Mouse (Mus musculus): ENCODE results near the gene Zbtb25. TPM values are rescaled to one million over a fixed set of nuclear protein-coding genes. Genes with fewer than 3 reads are reported as not detected.
A peak's percentile ranks its signal among the peaks of the same experiment; 100 is the strongest.

Gene Zbtb25
- total and polyA plus RNA-seq, 2 experiments from 2014 or later, result 12.1 to 20.5 TPM

- peak; percentile 41 for TF ChIP-seq CTCF (IDR thresholded peaks at IDR 0.05; ENCODE audit: low read depth)
- Histone ChIP-seq H3K27ac (no peak overlapping the region), H3K4me2 (ENCODE audit: low read depth, low read length) (no peak overlapping the region), H3K4me3 (ENCODE audit: low read length) (no peak overlapping the region), H3K27me3 (ENCODE audit: insufficient read depth, low read length) (no peaks in the 10 kb centered on the region), H3K9me3 (ENCODE audit: low read length) (no peaks in the 10 kb centered on the region), H3K4me1 (ENCODE audit: insufficient read depth, low read length) (no peaks in the 10 kb centered on the region), H3K9ac (replicated peaks; ENCODE audit: low read length) (no peak overlapping the region), H3K36me3 (ENCODE audit: insufficient read depth, low read length) (peaks cover 10% of the 10 kb centered on the region; the same call in 1 of the 2 replicates)
- DNase-seq (ENCODE audit: low spot score), result peak; percentile 39
- ATAC-seq, result no peak
- WGBS, result 94% methylated on average over 5 of the region's 6 CpGs
Measured at GRCm38 (mm10) chr12:76345759-76346455, 23.5 kb downstream of the Zbtb25 start.

DNA sequence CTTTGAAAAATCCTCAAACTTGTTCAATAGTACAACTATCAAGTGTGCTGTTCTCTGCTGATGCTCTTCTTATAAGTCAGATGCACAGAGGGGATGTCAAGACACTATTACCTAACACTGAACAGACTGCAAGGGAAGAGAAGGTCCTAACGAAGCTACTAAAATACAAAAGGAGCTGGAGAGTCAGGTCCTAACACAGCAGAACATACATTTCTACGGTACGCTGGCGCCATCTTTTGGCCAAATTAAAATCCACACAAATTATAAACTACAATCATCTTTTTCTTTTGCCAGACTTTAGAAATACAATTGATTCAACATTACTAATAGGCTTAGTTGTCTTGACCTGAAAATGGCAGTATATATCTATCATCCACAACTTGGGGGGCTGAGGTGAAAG lies 28.3 kb downstream of the Zbtb25 start:
- peak; percentile 81 for TF ChIP-seq CTCF (IDR thresholded peaks at IDR 0.05; ENCODE audit: low read depth)
- 5% methylated on average over 4 of the region's 4 CpGs for WGBS
- Histone ChIP-seq H3K4me2 (ENCODE audit: low read depth, low read length) (no peak overlapping the region), H3K36me3 (ENCODE audit: insufficient read depth, low read length) (no peaks in the 10 kb centered on the region), H3K27me3 (ENCODE audit: insufficient read depth, low read length) (no peaks in the 10 kb centered on the region), H3K27ac (no peak overlapping the region), H3K4me1 (ENCODE audit: insufficient read depth, low read length) (no peaks in the 10 kb centered on the region), H3K9ac (replicated peaks; ENCODE audit: low read length) (no peak overlapping the region), H3K9me3 (ENCODE audit: low read length) (no peaks in the 10 kb centered on the region), H3K4me3 (ENCODE audit: low read length) (no peak overlapping the region)
- ATAC-seq (peak; percentile 51; the same call in 1 of the 2 replicates), DNase-seq (ENCODE audit: low spot score) (peak; percentile 82)

DNA sequence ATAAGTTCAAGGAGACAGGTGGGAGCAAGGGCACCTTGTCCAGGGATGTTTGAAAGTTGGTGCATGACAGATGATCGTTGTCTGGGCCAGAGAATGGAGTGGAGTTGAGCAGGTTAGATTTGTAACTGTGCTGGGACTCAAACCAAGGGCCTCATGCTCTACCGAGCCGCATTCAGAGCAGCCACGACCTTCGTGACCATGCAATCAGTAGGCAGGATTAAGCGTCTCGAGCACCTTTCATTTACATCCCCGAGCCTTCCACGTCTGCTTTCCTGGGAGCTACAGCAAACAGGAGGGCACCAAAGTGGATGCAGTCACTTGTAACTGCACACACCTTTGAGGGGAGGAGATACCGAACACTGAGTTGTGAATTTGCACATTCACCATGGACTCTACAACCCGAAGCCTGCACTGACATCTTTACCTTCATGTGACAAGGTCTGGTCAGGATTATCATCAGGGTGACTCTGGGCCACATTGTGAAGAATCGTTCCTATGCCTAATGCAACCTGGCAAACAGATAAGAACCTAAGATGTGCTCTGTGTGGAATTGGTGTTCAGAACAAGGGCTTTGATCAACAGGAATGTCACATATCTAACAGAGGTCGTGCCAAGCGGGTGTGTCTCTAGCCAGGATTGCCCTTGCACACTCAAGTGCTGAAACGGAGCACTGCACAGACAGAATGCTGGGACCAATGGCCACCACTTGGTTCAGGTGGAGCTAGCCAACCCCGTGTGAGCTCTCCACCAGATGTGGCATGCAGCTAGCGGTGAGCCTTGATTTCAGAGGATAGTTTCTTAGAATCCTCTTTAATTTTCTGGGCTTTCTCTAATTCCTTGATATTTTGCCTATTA lies 33.1 kb downstream of the Zbtb25 start:
- no peak for TF ChIP-seq CTCF (IDR thresholded peaks at IDR 0.05; ENCODE audit: low read depth)
- ATAC-seq (no peak), DNase-seq (ENCODE audit: low spot score) (no peak)
- no peaks in the 10 kb centered on the region for H3K36me3 ChIP-seq (ENCODE audit: insufficient read depth, low read length)
- H3K27me3 ChIP-seq (ENCODE audit: insufficient read depth, low read length), result no peaks in the 10 kb centered on the region
- no peak overlapping the region for H3K4me3 ChIP-seq (ENCODE audit: low read length)
- H3K9ac ChIP-seq (replicated peaks; ENCODE audit: low read length), result no peak overlapping the region
- no peaks in the 10 kb centered on the region for H3K4me1 ChIP-seq (ENCODE audit: insufficient read depth, low read length)
- no peak overlapping the region for H3K4me2 ChIP-seq (ENCODE audit: low read depth, low read length)
- no peaks in the 10 kb centered on the region for H3K9me3 ChIP-seq (ENCODE audit: low read length)
- no peak overlapping the region for H3K27ac ChIP-seq
- WGBS, result 81% methylated on average over 17 of the region's 17 CpGs

DNA sequence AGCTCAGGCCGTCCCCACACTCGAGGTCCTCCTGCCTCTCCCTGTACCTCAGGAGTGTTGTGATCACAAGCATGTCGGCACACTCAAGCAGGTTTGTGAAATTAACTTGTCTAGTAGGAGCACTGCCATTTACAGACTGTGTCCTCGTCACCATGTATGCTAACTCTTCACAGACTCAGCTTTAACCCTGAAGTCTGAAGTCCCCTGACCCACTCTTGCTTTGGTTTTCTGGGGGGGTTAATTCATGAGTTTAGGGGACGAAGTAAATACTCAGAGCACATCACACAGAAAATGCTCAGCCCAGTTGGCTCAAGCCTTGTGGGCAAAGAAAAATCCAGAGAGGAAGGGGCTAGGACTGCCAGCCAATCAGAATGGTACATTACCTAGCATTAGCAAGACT lies 33.8 kb downstream of the Zbtb25 start:
- H3K27ac ChIP-seq, result no peak overlapping the region
- no peak overlapping the region for H3K4me2 ChIP-seq (ENCODE audit: low read depth, low read length)
- no peak for DNase-seq (ENCODE audit: low spot score)
- WGBS, result 83% methylated on average over 5 of the region's 5 CpGs
- no peak overlapping the region for H3K9ac ChIP-seq (replicated peaks; ENCODE audit: low read length)
- no peak overlapping the region for H3K4me3 ChIP-seq (ENCODE audit: low read length)
- H3K9me3 ChIP-seq (ENCODE audit: low read length), result no peaks in the 10 kb centered on the region
- TF ChIP-seq CTCF (IDR thresholded peaks at IDR 0.05; ENCODE audit: low read depth), result no peak
- no peaks in the 10 kb centered on the region for H3K4me1 ChIP-seq (ENCODE audit: insufficient read depth, low read length)
- ATAC-seq, result no peak
- H3K36me3 ChIP-seq (ENCODE audit: insufficient read depth, low read length), result no peaks in the 10 kb centered on the region
- H3K27me3 ChIP-seq (ENCODE audit: insufficient read depth, low read length), result no peaks in the 10 kb centered on the region

GRCm38 (mm10) chr12:76333688-76334087 lies 35.7 kb downstream of the Zbtb25 start:
- H3K9me3 ChIP-seq (ENCODE audit: low read length), result no peaks in the 10 kb centered on the region
- no peak for ATAC-seq
- TF ChIP-seq CTCF (IDR thresholded peaks at IDR 0.05; ENCODE audit: low read depth), result no peak
- H3K27me3 ChIP-seq (ENCODE audit: insufficient read depth, low read length), result no peaks in the 10 kb centered on the region
- DNase-seq (ENCODE audit: low spot score), result no peak
- no peak overlapping the region for H3K4me3 ChIP-seq (ENCODE audit: low read length)
- H3K27ac ChIP-seq, result no peak overlapping the region
- H3K4me1 ChIP-seq (ENCODE audit: insufficient read depth, low read length), result no peaks in the 10 kb centered on the region
- H3K9ac ChIP-seq (replicated peaks; ENCODE audit: low read length), result no peak overlapping the region
- H3K4me2 ChIP-seq (ENCODE audit: low read depth, low read length), result no peak overlapping the region
- H3K36me3 ChIP-seq (ENCODE audit: insufficient read depth, low read length), result 0 out of 2 replicates have a peak, but pooled peaks cover under 1% of the 10 kb centered on the region
- WGBS, result 93% methylated on average over 5 of the region's 5 CpGs

DNA sequence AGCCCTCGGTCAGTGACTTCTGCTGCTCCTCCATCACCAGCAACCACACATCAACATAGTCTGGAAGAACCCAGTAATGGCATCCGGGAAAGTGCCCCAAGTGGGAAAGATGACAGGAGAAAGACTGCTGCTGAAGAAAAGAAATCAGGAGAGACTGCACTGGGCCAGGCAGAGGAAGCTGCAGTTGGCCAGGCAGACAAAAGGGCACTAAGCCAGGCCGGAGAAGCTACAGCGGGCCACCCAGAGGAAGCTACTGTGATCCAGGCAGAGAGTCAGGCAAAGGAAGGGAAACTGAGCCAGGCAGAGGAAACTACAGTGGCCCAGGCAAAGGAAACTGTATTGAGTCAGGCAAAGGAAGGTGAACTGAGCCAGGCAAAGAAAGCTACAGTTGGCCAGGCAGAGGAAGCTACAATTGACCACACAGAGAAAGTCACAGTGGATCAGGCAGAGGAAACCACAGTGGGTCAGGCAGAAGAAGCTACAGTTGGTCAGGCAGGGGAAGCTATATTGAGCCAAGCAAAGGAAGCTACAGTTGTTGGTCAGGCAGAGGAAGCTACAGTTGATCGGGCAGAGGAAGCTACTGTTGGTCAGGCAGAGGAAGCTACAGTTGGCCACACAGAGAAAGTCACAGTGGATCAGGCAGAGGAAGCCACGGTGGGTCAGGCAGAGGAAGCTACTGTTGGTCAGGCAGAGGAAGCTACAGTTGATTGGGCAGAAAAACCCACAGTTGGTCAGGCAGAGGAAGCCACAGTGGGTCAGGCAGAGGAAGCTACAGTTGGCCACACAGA lies 40.6 kb downstream of the Zbtb25 start:
- no peak overlapping the region for H3K27ac ChIP-seq
- no peaks in the 10 kb centered on the region for H3K27me3 ChIP-seq (ENCODE audit: insufficient read depth, low read length)
- H3K4me2 ChIP-seq (ENCODE audit: low read depth, low read length), result no peak overlapping the region
- DNase-seq (ENCODE audit: low spot score), result no peak
- H3K36me3 ChIP-seq (ENCODE audit: insufficient read depth, low read length), result peaks cover 9% of the 10 kb centered on the region
- no peaks in the 10 kb centered on the region for H3K9me3 ChIP-seq (ENCODE audit: low read length)
- no peak for TF ChIP-seq CTCF (IDR thresholded peaks at IDR 0.05; ENCODE audit: low read depth)
- no peak overlapping the region for H3K9ac ChIP-seq (replicated peaks; ENCODE audit: low read length)
- WGBS, result 88% methylated on average over 6 of the region's 6 CpGs
- H3K4me3 ChIP-seq (ENCODE audit: low read length), result no peak overlapping the region
- 0 out of 2 replicates have a peak, but pooled peaks cover 3% of the 10 kb centered on the region for H3K4me1 ChIP-seq (ENCODE audit: insufficient read depth, low read length)
- ATAC-seq, result no peak

Measured in hindbrain, postnatal 0 days (tissue).